Mouse (Mus musculus) neural tube, embryonic 12.5 days (tissue): ENCODE results near the gene Slc4a4. TPM values are rescaled to one million over a fixed set of nuclear protein-coding genes. Genes with fewer than 3 reads are reported as not detected.

Experiments
- ATAC-seq: fragments of 200-750 bp; cut with Nextera tagmentation; 2 replicates; pipeline ENCODE4 v1.8.0; 2017; ENCODE audit warnings: low read depth, mild to moderate bottlenecking, moderate TSS enrichment, moderate library complexity; ENCODE audit not compliant: low FRiP score
- H3K27ac ChIP-seq: fragments of 300-500 bp; sonication (generic); 2 replicates; pipeline ENCODE4 v1.5.1; 2016
- H3K27me3 ChIP-seq: fragments of 300-500 bp; sonication (generic); replicated peaks from 2 replicates; pipeline ENCODE4 v1.6.1; 2016; ENCODE audit warnings: mild to moderate bottlenecking
- H3K36me3 ChIP-seq: fragments of 300-500 bp; sonication (generic); 2 replicates; pipeline ENCODE4 v1.6.1; 2016; ENCODE audit warnings: mild to moderate bottlenecking
- H3K4me1 ChIP-seq: fragments of 300-500 bp; sonication (generic); 2 replicates; pipeline ENCODE4 v1.6.1; 2016
- H3K4me2 ChIP-seq: fragments of 300-500 bp; sonication (generic); replicated peaks from 2 replicates; pipeline ENCODE4 v1.6.1; 2016; ENCODE audit warnings: mild to moderate bottlenecking
- H3K4me3 ChIP-seq: fragments of 300-500 bp; sonication (generic); 2 replicates; pipeline ENCODE4 v1.5.1; 2016
- H3K9ac ChIP-seq: fragments of 300-500 bp; sonication (generic); 2 replicates; pipeline ENCODE4 v1.6.1; 2016; ENCODE audit warnings: mild to moderate bottlenecking
- H3K9me3 ChIP-seq: fragments of 300-500 bp; sonication (generic); 2 replicates; pipeline ENCODE4 v1.6.1; 2016; ENCODE audit warnings: mild to moderate bottlenecking
- WGBS: fragments of 180-500 bp; shearing (Covaris S2); methylation state at CpG from one replicate; pipeline ENCODE4 v1.1.7; 2016; 5-methylcytosine and 5-hydroxymethylcytosine counted together
- polyA plus RNA-seq: library from polyadenylated mRNA; unstranded; fragments of >200 nt; fragmentation: Nextera tagmentation; extraction: Ambion mirVana; gene quantifications from 2 replicates; pipeline ENCODE4 v1.2.1, GENCODE M21; 2016

The Slc4a4 gene
- polyA plus RNA-seq, 1 experiment from 2014 or later, result 3.9 TPM

DNA sequence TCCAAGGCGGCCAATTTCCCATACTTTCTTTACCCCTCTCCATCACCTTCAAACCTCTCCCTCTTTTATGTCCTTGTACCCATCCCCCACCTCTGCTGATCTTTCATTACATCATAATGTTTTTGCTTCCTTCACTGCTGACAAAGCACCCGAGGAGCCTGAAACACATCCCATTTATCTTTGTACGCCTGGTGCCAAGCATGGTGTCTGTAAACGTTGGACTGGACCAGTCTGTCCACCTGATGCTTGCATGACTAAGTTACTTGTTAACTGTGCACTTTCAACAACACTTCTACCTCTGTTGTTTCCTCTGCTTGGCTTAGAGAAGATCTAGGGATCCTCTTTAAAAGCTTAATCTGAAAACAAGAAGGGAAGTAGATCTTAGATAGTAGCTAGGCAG, 180.5 kb downstream of the Slc4a4 start:
- no peaks in the 10 kb centered on the region for H3K27me3 ChIP-seq
- 81% methylated on average over 4 of the region's 4 CpGs for WGBS
- no peak for ATAC-seq
- H3K4me1 ChIP-seq, result no peaks in the 10 kb centered on the region
- no peaks in the 10 kb centered on the region for H3K9me3 ChIP-seq
- no peaks in the 10 kb centered on the region for H3K36me3 ChIP-seq
- H3K9ac ChIP-seq, result no peak overlapping the region
- no peak overlapping the region for H3K27ac ChIP-seq
- no peak overlapping the region for H3K4me3 ChIP-seq
- no peak overlapping the region for H3K4me2 ChIP-seq

DNA sequence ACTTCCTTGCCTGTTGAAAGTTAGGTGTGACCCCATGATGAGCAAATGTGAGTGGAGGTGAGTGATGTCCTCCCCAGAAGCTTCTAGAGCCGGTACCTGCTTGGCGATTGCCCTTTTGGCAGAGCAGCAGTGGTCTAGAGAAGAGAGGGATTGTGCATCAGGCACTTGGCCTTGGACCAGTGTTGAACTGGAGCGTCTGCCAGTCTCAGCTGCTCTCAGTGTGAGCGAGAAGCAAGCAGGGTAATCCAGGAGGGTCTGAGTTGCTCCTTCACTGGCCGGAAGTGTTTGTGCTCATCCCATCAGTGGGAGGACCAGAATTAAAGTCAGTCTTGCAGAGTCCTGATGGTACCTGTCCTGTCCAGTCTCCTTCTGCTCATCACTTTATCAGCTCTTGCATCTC, 181.5 kb downstream of the Slc4a4 start:
- Histone ChIP-seq H3K27ac (no peak overlapping the region), H3K36me3 (no peaks in the 10 kb centered on the region), H3K27me3 (no peaks in the 10 kb centered on the region), H3K4me1 (no peaks in the 10 kb centered on the region), H3K4me3 (no peak overlapping the region), H3K4me2 (no peak overlapping the region), H3K9ac (no peak overlapping the region), H3K9me3 (no peaks in the 10 kb centered on the region)
- no peak for ATAC-seq
- 96% methylated on average over 5 of the region's 5 CpGs for WGBS

DNA sequence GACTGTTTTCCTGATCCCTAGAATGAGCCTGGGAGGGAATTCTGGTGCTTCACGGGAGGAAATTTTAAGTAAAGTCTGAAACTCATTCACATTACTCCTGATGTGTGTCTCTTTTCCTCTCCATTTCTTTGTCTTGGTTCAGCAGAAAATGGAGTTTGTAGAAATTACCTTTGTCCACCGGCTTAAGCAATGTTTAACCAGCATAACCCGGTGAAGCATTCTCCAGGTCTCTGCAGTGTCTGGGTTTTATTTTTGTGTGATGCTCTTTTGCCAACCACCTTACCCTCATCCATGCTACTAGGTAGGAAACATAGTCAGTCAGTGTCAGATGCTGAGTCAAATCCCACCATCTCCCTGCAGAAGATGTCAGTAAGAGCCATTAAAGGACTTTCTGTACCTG, 183.4 kb downstream of the Slc4a4 start:
- no peak overlapping the region for H3K27ac ChIP-seq
- no peak for ATAC-seq
- WGBS, result 93% methylated on average over 3 of the region's 3 CpGs
- H3K9ac ChIP-seq, result no peak overlapping the region
- no peaks in the 10 kb centered on the region for H3K36me3 ChIP-seq
- no peaks in the 10 kb centered on the region for H3K27me3 ChIP-seq
- no peak overlapping the region for H3K4me2 ChIP-seq
- H3K4me1 ChIP-seq, result no peaks in the 10 kb centered on the region
- H3K9me3 ChIP-seq, result no peaks in the 10 kb centered on the region
- H3K4me3 ChIP-seq, result no peak overlapping the region

DNA sequence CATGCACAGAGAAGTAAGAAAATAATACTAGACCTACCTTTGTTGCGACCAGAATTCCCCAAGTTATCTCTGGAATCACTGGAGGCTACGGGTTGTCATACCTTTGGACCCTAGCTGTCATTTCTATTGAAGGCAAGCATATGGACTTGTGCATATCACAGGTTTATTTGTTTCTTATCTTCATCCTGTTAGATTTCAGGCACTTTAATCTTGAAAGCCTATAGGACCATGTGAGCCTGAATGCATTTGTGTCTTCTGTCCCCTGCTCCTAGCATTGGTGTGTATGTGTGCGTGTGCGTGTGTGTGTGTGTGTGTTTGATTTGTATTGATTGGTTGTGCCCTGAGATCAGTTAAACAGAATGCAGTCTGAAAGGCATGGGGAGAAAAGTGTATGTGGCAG, 185.3 kb downstream of the Slc4a4 start:
- 92% methylated on average over 4 of the region's 4 CpGs for WGBS
- Histone ChIP-seq H3K9ac (no peak overlapping the region), H3K4me3 (no peak overlapping the region), H3K9me3 (no peaks in the 10 kb centered on the region), H3K36me3 (no peaks in the 10 kb centered on the region), H3K27me3 (no peaks in the 10 kb centered on the region), H3K27ac (no peak overlapping the region), H3K4me2 (no peak overlapping the region), H3K4me1 (no peaks in the 10 kb centered on the region)
- no peak for ATAC-seq

DNA sequence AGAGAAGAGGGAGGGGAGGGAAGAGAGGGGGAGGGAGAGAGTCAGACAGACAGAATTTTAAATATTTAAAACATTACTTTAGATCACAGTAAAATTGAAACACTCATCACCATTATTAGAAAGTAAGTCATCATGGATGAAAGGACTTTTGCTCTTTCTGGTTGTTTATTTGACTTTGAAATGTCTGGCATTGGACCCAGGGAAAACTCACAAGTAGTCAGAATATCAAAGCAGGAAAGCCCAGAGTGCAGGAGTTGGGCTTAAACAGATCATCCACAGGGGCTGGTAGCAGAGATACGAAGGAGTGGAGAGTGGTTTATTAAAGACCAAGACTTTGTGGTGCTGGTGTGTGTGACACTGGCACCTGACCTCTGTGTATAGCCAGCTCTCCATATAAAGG, 191.1 kb downstream of the Slc4a4 start:
- H3K9ac ChIP-seq, result no peak overlapping the region
- no peak overlapping the region for H3K4me2 ChIP-seq
- WGBS, result 79% methylated on average over 1 of the region's 1 CpGs
- H3K27me3 ChIP-seq, result no peaks in the 10 kb centered on the region
- no peaks in the 10 kb centered on the region for H3K4me1 ChIP-seq
- H3K27ac ChIP-seq, result no peak overlapping the region
- H3K4me3 ChIP-seq, result no peak overlapping the region
- H3K9me3 ChIP-seq, result no peaks in the 10 kb centered on the region
- ATAC-seq, result no peak
- no peaks in the 10 kb centered on the region for H3K36me3 ChIP-seq

DNA sequence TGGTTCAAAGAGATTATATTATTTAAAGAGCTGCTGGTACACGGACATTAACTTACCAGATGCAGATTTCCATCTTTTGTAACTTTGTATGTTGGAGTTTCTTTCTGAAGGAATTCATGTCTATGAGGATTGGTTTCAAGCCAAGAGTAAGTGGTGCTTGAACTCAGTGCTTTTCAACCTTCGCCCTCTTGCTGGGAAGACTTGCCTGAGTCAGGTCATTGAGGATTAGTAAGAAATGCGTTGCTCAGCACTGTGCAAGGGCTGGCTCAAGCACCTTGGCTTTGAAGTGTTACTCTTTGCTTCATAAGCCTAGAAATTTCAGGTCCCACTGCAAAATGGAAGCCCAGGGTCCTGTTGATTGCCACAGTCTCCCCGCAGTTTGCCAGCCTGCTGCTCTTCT, 196.9 kb downstream of the Slc4a4 start:
- ATAC-seq, result no peak
- 90% methylated on average over 4 of the region's 4 CpGs for WGBS
- Histone ChIP-seq H3K4me1 (no peaks in the 10 kb centered on the region), H3K9ac (no peak overlapping the region), H3K4me3 (no peak overlapping the region), H3K27me3 (no peaks in the 10 kb centered on the region), H3K4me2 (no peak overlapping the region), H3K9me3 (no peaks in the 10 kb centered on the region), H3K36me3 (no peaks in the 10 kb centered on the region), H3K27ac (no peak overlapping the region)

DNA sequence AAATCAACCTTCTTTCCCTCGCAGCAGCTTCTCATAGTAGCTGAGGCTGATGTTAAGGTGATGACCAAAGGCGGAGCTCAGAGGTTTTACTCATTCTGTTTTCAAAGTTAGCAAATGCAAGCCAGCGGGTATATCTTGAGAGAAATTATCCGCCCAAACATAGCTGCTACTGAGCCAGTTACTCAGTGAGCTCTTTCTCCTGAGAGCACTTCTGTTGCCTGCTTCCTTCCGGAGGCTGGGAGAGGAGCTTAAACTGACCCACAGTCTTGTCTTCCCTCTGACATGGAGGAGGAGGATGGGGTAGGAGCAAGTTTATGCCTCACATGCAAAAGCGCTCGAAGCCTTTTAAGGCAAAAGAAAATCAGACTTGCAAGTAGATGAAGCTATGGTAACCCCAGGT, 201.3 kb downstream of the Slc4a4 start:
- no peak overlapping the region for H3K4me2 ChIP-seq
- no peaks in the 10 kb centered on the region for H3K9me3 ChIP-seq
- no peak overlapping the region for H3K27ac ChIP-seq
- no peak for ATAC-seq
- 92% methylated on average over 7 of the region's 7 CpGs for WGBS
- no peaks in the 10 kb centered on the region for H3K36me3 ChIP-seq
- H3K4me1 ChIP-seq, result no peaks in the 10 kb centered on the region
- no peaks in the 10 kb centered on the region for H3K27me3 ChIP-seq
- no peak overlapping the region for H3K4me3 ChIP-seq
- H3K9ac ChIP-seq, result no peak overlapping the region

DNA sequence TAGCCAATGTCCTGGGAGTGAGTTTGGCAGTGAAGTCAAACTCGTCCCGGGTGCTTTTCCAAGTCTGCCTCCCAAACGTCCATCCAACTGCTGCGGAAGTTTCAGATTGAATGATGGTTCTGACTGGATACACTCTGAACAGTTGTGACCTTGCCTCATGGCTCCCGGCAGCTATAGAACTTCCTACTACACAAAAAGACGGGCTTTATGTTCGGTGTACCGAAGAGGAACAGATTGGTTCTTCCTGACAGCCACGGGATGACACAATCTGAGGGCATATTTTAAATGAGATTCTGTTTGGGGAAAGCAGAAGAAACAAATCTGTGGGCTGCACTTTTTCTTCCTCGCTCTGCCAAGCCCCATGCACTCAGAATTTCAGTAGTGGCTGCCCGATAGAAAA, 201.8 kb downstream of the Slc4a4 start:
- no peak for ATAC-seq

DNA sequence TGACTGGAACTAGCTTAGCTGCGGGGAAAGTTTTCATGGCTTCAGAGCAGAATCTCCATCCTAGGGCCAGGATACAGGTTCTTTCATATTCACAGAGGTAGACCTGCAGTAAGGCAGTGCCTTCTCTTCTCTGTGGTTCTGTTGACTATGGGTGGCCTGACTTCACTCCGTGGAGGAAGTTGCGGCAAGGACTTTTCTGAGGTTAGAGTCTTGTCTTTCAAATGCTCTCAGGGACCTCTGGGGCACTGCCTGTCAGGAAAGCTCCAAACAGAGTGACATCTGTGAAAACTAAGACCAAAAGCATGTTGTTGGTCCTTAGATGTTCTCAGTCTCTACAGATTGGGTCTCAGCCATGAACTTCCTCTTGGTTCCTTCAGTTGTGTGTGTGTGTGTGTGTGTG, 203.5 kb downstream of the Slc4a4 start:
- no peak overlapping the region for H3K4me3 ChIP-seq
- no peak for ATAC-seq
- no peak overlapping the region for H3K4me2 ChIP-seq
- H3K27me3 ChIP-seq, result no peaks in the 10 kb centered on the region
- H3K36me3 ChIP-seq, result no peaks in the 10 kb centered on the region
- WGBS, result 91% methylated on average over 3 of the region's 3 CpGs
- H3K27ac ChIP-seq, result no peak overlapping the region
- H3K4me1 ChIP-seq, result no peaks in the 10 kb centered on the region
- no peaks in the 10 kb centered on the region for H3K9me3 ChIP-seq
- no peak overlapping the region for H3K9ac ChIP-seq

More for the DNA sequence above, 201.8 kb downstream of the Slc4a4 start:
- Histone ChIP-seq H3K4me1 (no peaks in the 10 kb centered on the region), H3K36me3 (no peaks in the 10 kb centered on the region), H3K4me2 (no peak overlapping the region), H3K4me3 (no peak overlapping the region), H3K27me3 (no peaks in the 10 kb centered on the region), H3K9me3 (no peaks in the 10 kb centered on the region), H3K27ac (no peak overlapping the region), H3K9ac (no peak overlapping the region)
- WGBS, result 77% methylated on average over 11 of the region's 11 CpGs

DNA sequence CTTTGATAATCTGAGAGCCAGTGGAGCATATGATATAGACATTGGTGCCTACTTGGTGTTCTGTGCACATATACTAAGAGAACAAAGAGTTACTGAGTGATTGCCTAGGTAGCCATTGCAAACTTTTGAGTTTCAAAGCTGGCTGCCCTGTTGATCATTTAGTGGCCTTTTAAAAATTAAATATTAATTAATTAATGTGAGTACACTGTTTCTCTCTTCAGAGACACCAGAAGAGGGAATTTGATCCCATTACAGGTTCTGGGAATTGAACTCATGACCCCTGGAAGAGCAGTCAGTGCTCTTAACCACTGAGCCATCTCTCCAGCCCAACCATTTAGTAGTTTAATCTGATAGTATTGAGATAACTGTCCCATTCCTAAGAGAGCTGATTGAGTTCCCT, 209.8 kb downstream of the Slc4a4 start:
- ATAC-seq, result no peak
- no peak overlapping the region for H3K4me3 ChIP-seq
- no peak overlapping the region for H3K27ac ChIP-seq
- H3K4me2 ChIP-seq, result no peak overlapping the region
- no peaks in the 10 kb centered on the region for H3K9me3 ChIP-seq
- no peak overlapping the region for H3K9ac ChIP-seq
- no peaks in the 10 kb centered on the region for H3K36me3 ChIP-seq
- H3K27me3 ChIP-seq, result no peaks in the 10 kb centered on the region
- no peaks in the 10 kb centered on the region for H3K4me1 ChIP-seq

DNA sequence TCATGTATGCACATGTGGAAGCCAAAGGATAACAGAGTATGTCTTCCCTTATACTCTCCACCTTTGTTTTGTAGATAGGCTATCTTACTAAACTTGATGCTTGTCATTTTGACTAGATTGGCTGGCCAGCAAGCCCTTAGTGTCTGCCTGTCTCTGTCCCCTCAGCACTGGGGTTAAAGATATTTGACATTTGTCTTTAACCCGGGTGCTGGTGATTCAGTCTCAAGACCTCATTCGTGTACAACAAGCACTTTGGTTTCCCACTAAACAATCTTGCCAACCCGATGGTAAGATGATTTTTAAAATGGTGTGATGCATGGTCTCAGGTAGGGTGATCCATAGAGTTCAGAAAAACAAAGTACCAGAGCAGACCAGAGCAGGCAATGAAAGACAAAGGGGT, 210.7 kb downstream of the Slc4a4 start:
- ATAC-seq, result no peak
- H3K9ac ChIP-seq, result no peak overlapping the region
- no peaks in the 10 kb centered on the region for H3K36me3 ChIP-seq
- 89% methylated on average over 3 of the region's 3 CpGs for WGBS
- H3K4me1 ChIP-seq, result no peaks in the 10 kb centered on the region
- H3K9me3 ChIP-seq, result no peaks in the 10 kb centered on the region
- H3K27me3 ChIP-seq, result no peaks in the 10 kb centered on the region
- no peak overlapping the region for H3K4me2 ChIP-seq
- no peak overlapping the region for H3K4me3 ChIP-seq
- H3K27ac ChIP-seq, result no peak overlapping the region

DNA sequence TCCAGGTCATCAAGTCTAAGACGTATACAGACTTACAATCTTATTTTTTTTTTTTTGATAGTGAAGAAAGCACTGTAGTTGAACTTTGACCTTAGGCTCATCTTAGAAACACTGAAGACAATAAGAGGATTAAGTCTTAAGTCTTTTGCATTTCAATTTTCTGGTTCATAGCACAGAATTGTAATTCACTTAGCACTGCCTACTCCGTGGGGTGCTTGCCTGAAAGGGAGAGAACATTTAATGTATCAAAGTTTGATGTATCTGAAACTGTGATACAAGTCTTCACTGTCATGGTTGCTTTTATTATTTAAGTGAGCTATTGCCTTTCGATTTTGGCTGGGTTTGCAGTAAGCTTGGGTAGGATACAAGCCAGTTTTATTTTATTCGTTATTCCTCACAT, 211.5 kb downstream of the Slc4a4 start:
- H3K4me3 ChIP-seq, result no peak overlapping the region
- H3K27ac ChIP-seq, result no peak overlapping the region
- no peak overlapping the region for H3K4me2 ChIP-seq
- ATAC-seq, result no peak
- no peak overlapping the region for H3K9ac ChIP-seq
- WGBS, result 65% methylated on average over 4 of the region's 4 CpGs
- H3K4me1 ChIP-seq, result no peaks in the 10 kb centered on the region
- H3K27me3 ChIP-seq, result no peaks in the 10 kb centered on the region
- H3K36me3 ChIP-seq, result no peaks in the 10 kb centered on the region
- no peaks in the 10 kb centered on the region for H3K9me3 ChIP-seq

DNA sequence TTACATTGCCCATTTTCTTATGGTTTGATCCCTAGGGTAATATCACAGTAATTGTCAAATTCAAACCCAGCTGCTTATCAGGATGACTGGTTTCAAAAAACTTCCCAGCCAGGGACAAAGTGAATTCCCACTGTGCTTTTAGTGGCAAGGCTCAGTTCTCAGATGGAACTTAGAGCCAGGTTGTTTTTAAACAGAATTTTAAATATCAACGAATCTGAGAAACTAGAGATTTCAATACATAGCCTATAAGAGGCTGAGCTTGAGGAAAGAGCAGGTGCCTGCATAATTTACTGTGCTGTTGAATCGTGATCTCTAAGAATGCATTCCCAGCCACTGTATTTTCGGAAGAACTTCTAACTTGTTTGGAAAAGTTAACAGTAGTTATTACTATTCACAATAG, 213.3 kb downstream of the Slc4a4 start:
- no peaks in the 10 kb centered on the region for H3K9me3 ChIP-seq
- no peak overlapping the region for H3K4me3 ChIP-seq
- no peak overlapping the region for H3K4me2 ChIP-seq
- H3K36me3 ChIP-seq, result no peaks in the 10 kb centered on the region
- H3K27ac ChIP-seq, result no peak overlapping the region
- ATAC-seq, result no peak
- no peak overlapping the region for H3K9ac ChIP-seq
- H3K27me3 ChIP-seq, result no peaks in the 10 kb centered on the region
- 90% methylated on average over 3 of the region's 3 CpGs for WGBS
- no peaks in the 10 kb centered on the region for H3K4me1 ChIP-seq

DNA sequence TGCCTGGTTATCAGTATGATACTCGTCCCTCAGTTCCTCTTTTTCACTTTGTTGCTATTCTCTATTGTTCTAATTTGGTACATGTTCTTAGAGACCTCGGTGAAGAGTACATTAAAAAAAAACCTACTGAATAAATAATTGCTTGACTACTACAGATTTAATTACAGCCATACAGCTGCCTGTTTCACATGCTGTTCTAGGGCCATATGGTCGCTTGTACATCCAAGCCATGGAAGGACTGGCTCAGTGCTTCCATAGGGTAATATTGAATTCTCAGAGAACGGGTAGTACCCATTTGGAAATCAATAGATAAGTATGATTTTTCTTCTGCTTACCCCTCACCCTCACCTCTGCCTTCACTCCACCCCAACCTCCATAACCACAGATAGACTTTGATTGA, 215.9 kb downstream of the Slc4a4 start:
- WGBS, result 76% methylated on average over 4 of the region's 4 CpGs
- H3K9ac ChIP-seq, result no peak overlapping the region
- H3K27me3 ChIP-seq, result no peaks in the 10 kb centered on the region

More for the DNA sequence above, 215.9 kb downstream of the Slc4a4 start:
- H3K9me3 ChIP-seq, result no peaks in the 10 kb centered on the region
- H3K4me3 ChIP-seq, result no peak overlapping the region
- no peak for ATAC-seq
- H3K27ac ChIP-seq, result no peak overlapping the region
- no peaks in the 10 kb centered on the region for H3K4me1 ChIP-seq
- H3K36me3 ChIP-seq, result no peaks in the 10 kb centered on the region
- no peak overlapping the region for H3K4me2 ChIP-seq
